Mouse (Mus musculus) kidney, adult 18-20 months (tissue): ENCODE measurements at regions not wholly inside any gene's neighbourhood (a gene's known extent, or its start where the extent isn't known, plus 50 kb on each side); places are given as distances from the start of the nearest gene placed in this dataset.

ENCODE experiments used
- DNase-seq: peaks from one replicate; pipeline ENCODE4 v3.0.0; 2021

DNA sequence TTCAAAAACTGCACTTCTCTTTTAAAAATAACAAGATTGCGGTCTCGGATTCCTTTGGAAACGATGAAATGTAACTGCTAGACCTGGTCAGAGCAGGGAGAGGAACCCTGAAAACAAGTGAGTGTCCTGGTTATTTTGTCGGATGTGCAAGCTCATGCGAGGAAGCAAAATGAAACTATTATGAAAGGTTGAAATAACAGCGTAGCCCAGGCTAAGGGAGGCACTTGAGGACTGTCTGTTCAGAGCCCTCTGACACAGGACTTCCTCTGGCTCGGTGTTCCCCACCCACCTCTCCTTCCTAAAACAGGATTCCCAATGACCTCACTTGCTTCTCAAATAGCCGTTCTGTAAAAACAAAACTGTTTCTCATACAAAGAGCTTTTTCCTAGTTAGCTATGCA, 51.3 kb upstream of the S1pr1 start:
- peak; percentile 33 for DNase-seq

- DNase-seq, result no peak
Observed at GRCm38 (mm10) chr3:115768290-115768689, 53.4 kb upstream of the S1pr1 start.

- peak; percentile 33 for DNase-seq
Observed at GRCm38 (mm10) chr3:115768761-115769530, 54.1 kb upstream of the S1pr1 start.

- DNase-seq, result no peak
Observed at GRCm38 (mm10) chr3:115772676-115773075, 57.8 kb upstream of the S1pr1 start.

GRCm38 (mm10) chr3:115774321-115774720, 59.4 kb upstream of the S1pr1 start:
- no peak for DNase-seq

- no peak for DNase-seq
Observed at GRCm38 (mm10) chr3:115774723-115775122, 59.9 kb upstream of the S1pr1 start.

DNA sequence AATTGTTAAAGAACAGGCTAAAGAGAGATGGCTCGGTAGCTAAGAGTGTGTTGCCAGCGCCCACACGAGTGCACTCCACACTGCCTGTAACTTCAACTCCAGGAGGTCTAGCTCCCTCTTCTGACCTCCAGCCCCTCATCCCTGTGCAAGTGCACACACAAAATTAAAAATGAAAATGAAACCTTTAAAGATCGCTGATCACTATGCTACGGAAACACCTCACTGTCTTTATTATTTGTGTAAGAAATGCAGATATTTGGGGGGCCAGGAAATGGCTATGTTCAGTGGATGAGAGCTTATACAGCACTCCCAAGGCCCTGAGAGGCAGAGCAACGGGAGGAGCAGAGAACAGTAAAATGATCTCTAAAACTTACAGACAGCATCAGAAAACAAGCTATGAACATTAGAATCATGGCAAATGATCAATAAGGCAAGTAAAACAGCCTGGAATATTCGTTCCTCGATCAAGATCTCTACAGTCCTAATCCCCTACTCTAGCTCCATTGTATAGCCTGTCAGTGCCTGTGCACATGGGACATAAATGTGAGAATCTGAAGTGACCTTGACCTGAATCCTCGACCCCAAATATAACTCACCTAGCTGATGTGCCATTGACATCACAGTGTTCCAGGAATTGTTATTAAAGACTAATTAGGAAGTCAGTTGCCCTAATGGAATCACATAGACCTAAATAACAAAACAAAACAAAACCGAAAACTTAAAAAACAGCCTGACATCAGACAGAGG, 64.4 kb upstream of the S1pr1 start:
- no peak for DNase-seq

- DNase-seq, result no peak
Observed at GRCm38 (mm10) chr3:115779906-115780305, 65.0 kb upstream of the S1pr1 start.

- no peak for DNase-seq
Observed at GRCm38 (mm10) chr3:115782726-115783125, 67.9 kb upstream of the S1pr1 start.

GRCm38 (mm10) chr3:115787360-115787759, 72.5 kb upstream of the S1pr1 start:
- no peak for DNase-seq

GRCm38 (mm10) chr3:115788525-115788924, 73.7 kb upstream of the S1pr1 start:
- DNase-seq, result no peak

DNA sequence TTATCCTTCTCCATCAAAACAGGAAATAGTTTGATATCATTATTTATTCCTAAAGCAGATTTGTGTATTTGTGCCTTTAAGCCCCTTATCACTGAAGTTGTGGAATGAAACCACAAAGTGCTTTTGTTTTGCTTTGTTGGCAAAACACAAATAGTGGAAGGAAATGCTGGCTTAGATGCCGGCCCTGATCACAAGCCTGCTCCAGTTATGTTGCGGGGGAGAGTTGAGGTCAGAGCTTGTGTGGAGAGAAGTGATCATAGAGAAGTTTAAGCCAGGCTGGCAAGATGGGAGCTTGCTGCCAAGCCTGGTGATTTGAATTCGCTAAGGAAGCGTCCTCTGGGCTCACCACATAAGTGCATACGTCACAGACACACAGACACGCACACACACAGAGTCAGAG, 74.2 kb upstream of the S1pr1 start:
- DNase-seq, result no peak

DNA sequence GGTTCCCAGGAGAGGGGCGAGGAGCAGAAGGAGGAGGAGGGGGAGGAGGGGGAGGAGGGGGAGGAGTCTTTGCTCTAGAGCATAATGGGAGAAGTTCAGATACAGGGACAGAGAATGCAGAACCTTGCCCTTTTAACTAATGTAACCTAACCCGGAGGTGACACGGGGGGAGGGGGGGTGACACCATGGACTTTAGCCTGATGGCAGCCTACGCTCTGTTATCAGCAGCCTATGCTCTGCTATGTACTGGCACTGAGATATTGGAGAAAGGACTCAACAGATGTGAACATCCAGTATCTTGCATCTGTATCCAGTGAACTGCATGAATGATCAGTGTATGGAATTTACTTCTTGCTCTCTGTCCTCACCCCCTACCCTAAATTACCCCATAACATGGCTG, 77.7 kb upstream of the S1pr1 start:
- no peak for DNase-seq

- peak; percentile 28 for DNase-seq
Observed at GRCm38 (mm10) chr3:115793344-115794059, 78.6 kb upstream of the S1pr1 start.

GRCm38 (mm10) chr3:115799326-115799725, 84.5 kb upstream of the S1pr1 start:
- DNase-seq, result no peak

DNA sequence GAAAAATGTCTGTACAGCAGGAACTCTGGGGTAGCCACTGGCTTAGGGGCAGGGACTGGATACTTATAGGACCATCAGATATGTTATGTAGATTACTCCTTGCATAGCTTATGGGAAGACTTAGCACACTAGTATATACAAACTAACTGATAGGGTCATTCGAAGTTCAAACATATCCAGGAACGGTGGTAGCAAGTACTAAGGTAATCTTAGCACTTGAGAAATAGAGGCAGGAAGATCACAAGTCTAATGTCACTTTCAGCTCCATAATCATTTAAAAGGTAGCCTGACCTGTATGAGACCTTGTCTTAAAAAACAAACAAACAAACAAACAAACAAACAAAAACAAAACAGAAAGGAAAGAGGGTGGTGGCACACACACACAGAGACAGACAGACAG, 85.1 kb upstream of the S1pr1 start:
- DNase-seq, result no peak

- no peak for DNase-seq
Observed at GRCm38 (mm10) chr3:115800873-115801272, 86.0 kb upstream of the S1pr1 start.

DNA sequence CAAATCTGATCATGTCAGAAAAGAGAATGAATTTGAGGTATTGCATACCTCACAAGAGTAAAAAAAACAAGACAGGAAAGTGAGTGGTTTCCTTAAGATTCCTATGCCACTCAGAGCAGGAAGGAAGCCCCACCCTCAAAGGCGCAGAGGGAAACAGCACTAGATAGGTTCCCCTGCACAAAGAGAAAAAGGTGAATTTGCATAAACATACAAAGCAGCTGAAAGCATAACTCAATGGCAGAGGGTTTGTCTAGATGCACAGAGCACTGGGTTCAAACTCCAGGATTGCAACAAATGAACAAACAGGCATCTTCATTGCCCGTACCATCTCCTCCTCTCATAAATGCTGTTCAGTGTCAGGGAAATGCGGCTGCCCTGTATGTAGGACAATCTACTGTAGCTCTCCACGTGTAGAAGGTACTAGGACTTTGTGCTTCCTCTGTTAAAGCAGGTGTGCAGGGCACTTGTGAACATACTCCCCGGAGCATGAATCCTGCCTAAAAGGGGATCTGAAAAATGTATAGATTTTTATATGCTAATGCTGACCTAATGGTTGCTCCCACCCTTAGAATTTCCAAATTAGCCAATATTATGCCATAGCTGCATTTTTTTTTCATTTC, 85.9 kb upstream of the Dph5 start:
- no peak for DNase-seq

DNA sequence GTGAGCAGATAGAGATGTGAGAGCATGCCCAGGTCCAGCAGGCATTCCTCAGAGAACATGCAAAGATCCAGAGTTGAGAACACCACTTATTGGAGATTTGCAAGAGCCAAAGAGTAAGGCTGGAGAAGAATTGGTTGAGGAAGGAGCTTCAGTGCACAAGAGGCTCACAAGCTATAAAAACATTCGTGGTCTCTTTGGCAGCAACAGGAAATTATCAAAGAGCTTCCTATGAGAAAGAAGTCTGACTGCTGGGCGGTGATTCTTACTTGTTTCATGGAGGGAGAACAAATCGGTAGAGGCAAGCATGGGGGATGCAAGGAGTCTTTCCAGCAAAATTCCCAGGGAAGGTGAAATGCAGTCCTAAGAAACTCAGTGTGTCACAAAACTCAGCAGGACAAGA, 83.0 kb upstream of the Dph5 start:
- DNase-seq, result no peak

DNA sequence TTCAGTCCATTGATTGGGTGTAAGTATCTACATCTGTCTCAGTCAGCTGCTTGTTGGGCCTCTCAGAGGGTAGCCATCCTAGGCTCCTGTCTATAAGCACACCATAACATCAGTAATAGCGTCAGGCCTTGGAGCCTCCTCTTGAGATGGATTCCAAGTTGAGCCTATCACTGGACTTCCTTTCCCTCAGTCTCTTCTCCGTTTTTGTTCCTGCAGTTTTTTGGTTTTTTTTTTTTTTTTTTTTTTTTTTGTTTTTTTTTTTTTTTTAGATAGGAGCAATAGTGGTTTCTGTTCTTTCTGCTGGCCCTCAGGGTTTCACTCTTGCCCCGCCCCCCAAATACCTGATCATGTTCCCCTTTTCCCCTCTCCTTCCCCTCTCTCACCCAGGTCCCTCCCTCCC, 80.6 kb upstream of the Dph5 start:
- no peak for DNase-seq

DNA sequence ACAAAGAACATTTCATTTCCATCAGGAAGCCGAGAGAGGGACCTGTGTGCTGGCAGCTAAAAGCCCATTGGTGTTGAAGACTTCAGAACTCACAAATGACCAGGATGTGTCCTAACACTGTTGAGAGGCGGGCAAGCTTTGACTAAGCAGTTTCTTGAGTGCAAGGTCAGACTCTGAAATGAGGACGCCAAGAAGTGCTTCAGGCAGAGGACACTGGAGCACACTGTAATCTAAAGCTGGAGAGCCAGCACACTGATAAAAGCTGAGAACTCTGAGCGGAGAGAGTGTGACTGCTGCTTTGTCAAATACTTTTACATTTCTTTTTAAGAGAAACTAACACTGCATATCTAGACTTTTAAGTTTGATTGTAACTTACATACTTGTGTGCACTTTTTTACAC, 72.5 kb upstream of the Dph5 start:
- peak; percentile 6 for DNase-seq

DNA sequence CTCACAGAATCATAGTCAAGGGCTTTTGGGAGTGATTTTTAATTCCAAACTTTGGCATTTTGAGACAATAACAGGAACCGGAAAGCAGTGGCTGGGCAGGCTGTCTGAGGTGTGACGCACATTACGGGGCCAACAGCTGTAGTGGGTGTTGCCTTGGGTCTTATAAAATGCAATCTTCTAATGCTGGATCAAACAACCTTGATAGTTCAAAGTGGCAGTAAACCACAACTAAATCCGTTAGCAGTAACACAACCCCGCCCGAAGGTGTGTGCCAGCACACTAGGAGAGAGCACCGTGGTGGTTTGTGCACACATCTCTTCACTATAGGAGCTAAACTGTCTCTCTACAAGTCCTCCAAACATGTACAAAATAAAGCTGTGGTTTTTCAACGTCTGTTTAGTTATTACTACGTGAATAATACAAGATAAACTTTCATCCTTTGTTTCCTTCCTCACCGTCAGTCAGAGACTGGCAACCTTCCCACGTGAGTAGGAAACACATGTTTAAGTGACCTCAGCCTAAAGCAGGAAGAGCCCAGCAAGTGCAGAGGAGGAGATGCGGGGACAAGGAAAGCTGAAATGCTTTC, 72.0 kb upstream of the Dph5 start:
- DNase-seq, result peak; percentile 49
